Mouse (Mus musculus) neural tube, embryonic 14.5 days (tissue): ENCODE measurements around the gene Prkra. TPM values are rescaled to one million over a fixed set of nuclear protein-coding genes. Genes with fewer than 3 reads are reported as not detected.
A peak's percentile ranks its signal among the peaks of the same experiment; 100 is the strongest.

ENCODE experiments used
- ATAC-seq: fragments of 200-750 bp; cut with Nextera tagmentation; 2 replicates; pipeline ENCODE4 v1.8.0; 2017; ENCODE audit warnings: low read depth, mild to moderate bottlenecking, moderate TSS enrichment, moderate library complexity
- H3K27ac ChIP-seq: fragments of 300-500 bp; sonication (generic); 2 replicates; pipeline ENCODE4 v1.5.1; 2014; ENCODE audit warnings: low read depth, mild to moderate bottlenecking, control low read depth, low read length, moderate library complexity, mixed read lengths
- H3K27me3 ChIP-seq: fragments of 300-500 bp; sonication (generic); 2 replicates; pipeline ENCODE4 v1.6.1; 2014; ENCODE audit warnings: low read length; ENCODE audit not compliant: control insufficient read depth, insufficient read depth
- H3K36me3 ChIP-seq: fragments of 300-500 bp; sonication (generic); 2 replicates; pipeline ENCODE4 v1.6.1; 2014; ENCODE audit warnings: low read length, mixed read lengths; ENCODE audit not compliant: control insufficient read depth, insufficient read depth
- H3K4me1 ChIP-seq: fragments of 300-500 bp; sonication (generic); 2 replicates; pipeline ENCODE4 v1.6.1; 2014; ENCODE audit warnings: low read length; ENCODE audit not compliant: control insufficient read depth, insufficient read depth
- H3K4me2 ChIP-seq: fragments of 300-500 bp; sonication (generic); 2 replicates; pipeline ENCODE4 v1.6.1; 2014; ENCODE audit warnings: mild to moderate bottlenecking, low read depth, low read length, control low read depth
- H3K4me3 ChIP-seq: fragments of 300-500 bp; sonication (generic); 2 replicates; pipeline ENCODE4 v1.5.1; 2014; ENCODE audit warnings: low read depth, low read length, control low read depth, mixed read lengths
- H3K9ac ChIP-seq: fragments of 300-500 bp; sonication (generic); replicated peaks from 2 replicates; pipeline ENCODE4 v1.6.1; 2014; ENCODE audit warnings: low read depth, mild to moderate bottlenecking, control low read depth, low read length, mixed read lengths
- H3K9me3 ChIP-seq: fragments of 300-500 bp; sonication (generic); 2 replicates; pipeline ENCODE4 v1.6.1; 2016; ENCODE audit warnings: low read length; ENCODE audit not compliant: control insufficient read depth
- WGBS: fragments of 180-500 bp; shearing (Covaris S2); extraction: QIAGEN DNeasy Blood & Tissue Kit; methylation state at CpG from one replicate; pipeline ENCODE4 v1.1.7; 2014; 5-methylcytosine and 5-hydroxymethylcytosine counted together
- polyA plus RNA-seq: library from polyadenylated mRNA; unstranded; fragments of >200 nt; fragmentation: Nextera tagmentation; extraction: Ambion mirVana; gene quantifications from 2 replicates; pipeline ENCODE4 v1.2.1, GENCODE M21; 2014

The Prkra gene
- polyA plus RNA-seq: 116 and 120 TPM in 2 replicates

- Histone ChIP-seq H3K27ac (peak within 1 kb of the TSS; percentile 91), H3K4me1 (peaks cover 8% of the 10 kb centered on the region), H3K9me3 (no peaks in the 10 kb centered on the region), H3K36me3 (no peaks in the 10 kb centered on the region), H3K4me2 (peak within 1 kb of the TSS; percentile 77), H3K9ac (peak within 1 kb of the TSS; percentile 81), H3K4me3 (peak within 1 kb of the TSS; percentile 79), H3K27me3 (no peaks in the 10 kb centered on the region)
- peak; percentile 98 for ATAC-seq
- WGBS: under 1% methylated on average over 42 of the region's 42 CpGs
Measured at GRCm38 (mm10) chr2:76647883-76648570, at the start of gene Prkra, which contains the start of gene Pjvk. Gene Prkra, minus strand, starts transcription at chr2:76648015. Gene Pjvk, plus strand, starts transcription at chr2:76648476.

GRCm38 (mm10) chr2:76695290-76695689, 47.5 kb upstream of the Prkra start:
- peaks cover 21% of the 10 kb centered on the region for H3K36me3 ChIP-seq
- no peaks in the 10 kb centered on the region for H3K27me3 ChIP-seq
- no peak overlapping the region for H3K27ac ChIP-seq
- H3K9ac ChIP-seq: no peak overlapping the region
- 91% methylated on average over 6 of the region's 6 CpGs for WGBS
- ATAC-seq: no peak
- no peaks in the 10 kb centered on the region for H3K9me3 ChIP-seq
- H3K4me1 ChIP-seq: no peaks in the 10 kb centered on the region
- no peak overlapping the region for H3K4me2 ChIP-seq
- no peak overlapping the region for H3K4me3 ChIP-seq

GRCm38 (mm10) chr2:76693765-76694164, 46.0 kb upstream of the Prkra start:
- no peak for ATAC-seq
- Histone ChIP-seq H3K4me3 (no peak overlapping the region), H3K9me3 (no peaks in the 10 kb centered on the region), H3K36me3 (peaks cover 21% of the 10 kb centered on the region), H3K27ac (no peak overlapping the region), H3K4me2 (no peak overlapping the region), H3K9ac (no peak overlapping the region), H3K27me3 (no peaks in the 10 kb centered on the region), H3K4me1 (no peaks in the 10 kb centered on the region)
- 79% methylated on average over 5 of the region's 5 CpGs for WGBS

GRCm38 (mm10) chr2:76690436-76691204, 42.8 kb upstream of the Prkra start:
- Histone ChIP-seq H3K27me3 (no peaks in the 10 kb centered on the region), H3K27ac (no peak overlapping the region), H3K4me3 (no peak overlapping the region), H3K36me3 (peaks cover 48% of the 10 kb centered on the region), H3K9ac (no peak overlapping the region), H3K4me1 (no peaks in the 10 kb centered on the region), H3K9me3 (no peaks in the 10 kb centered on the region), H3K4me2 (no peak overlapping the region)
- ATAC-seq: no peak
- WGBS: 93% methylated on average over 12 of the region's 12 CpGs

- Histone ChIP-seq H3K9ac (no peak overlapping the region), H3K27ac (no peak overlapping the region), H3K4me2 (no peak overlapping the region), H3K4me3 (no peak overlapping the region), H3K4me1 (no peaks in the 10 kb centered on the region), H3K27me3 (no peaks in the 10 kb centered on the region), H3K9me3 (no peaks in the 10 kb centered on the region), H3K36me3 (peaks cover 54% of the 10 kb centered on the region)
- 40% methylated on average over 7 of the region's 7 CpGs for WGBS
- no peak for ATAC-seq
Measured at GRCm38 (mm10) chr2:76688162-76688561, 40.3 kb upstream of the Prkra start.

- Histone ChIP-seq H3K36me3 (peaks cover 48% of the 10 kb centered on the region), H3K9me3 (no peaks in the 10 kb centered on the region), H3K4me2 (no peak overlapping the region), H3K4me1 (no peaks in the 10 kb centered on the region), H3K4me3 (no peak overlapping the region), H3K27me3 (no peaks in the 10 kb centered on the region), H3K27ac (no peak overlapping the region), H3K9ac (no peak overlapping the region)
- 58% methylated on average over 3 of the region's 3 CpGs for WGBS
- ATAC-seq: no peak
Measured at GRCm38 (mm10) chr2:76687608-76688007, 39.8 kb upstream of the Prkra start.

GRCm38 (mm10) chr2:76686986-76687385, 39.2 kb upstream of the Prkra start:
- WGBS: 91% methylated on average over 3 of the region's 3 CpGs
- Histone ChIP-seq H3K27me3 (no peaks in the 10 kb centered on the region), H3K4me2 (no peak overlapping the region), H3K36me3 (peaks cover 50% of the 10 kb centered on the region), H3K4me1 (no peaks in the 10 kb centered on the region), H3K4me3 (no peak overlapping the region), H3K27ac (no peak overlapping the region), H3K9me3 (no peaks in the 10 kb centered on the region), H3K9ac (no peak overlapping the region)
- no peak for ATAC-seq

- no peaks in the 10 kb centered on the region for H3K27me3 ChIP-seq
- no peak overlapping the region for H3K27ac ChIP-seq
- H3K36me3 ChIP-seq: peaks cover 41% of the 10 kb centered on the region
- H3K9me3 ChIP-seq: no peaks in the 10 kb centered on the region
- H3K4me1 ChIP-seq: peaks cover 4% of the 10 kb centered on the region; the same call in 1 of the 2 replicates
- 86% methylated on average over 8 of the region's 8 CpGs for WGBS
- no peak for ATAC-seq
- H3K4me2 ChIP-seq: no peak overlapping the region
- no peak overlapping the region for H3K9ac ChIP-seq
- H3K4me3 ChIP-seq: no peak overlapping the region
Measured at GRCm38 (mm10) chr2:76682301-76682700, 34.5 kb upstream of the Prkra start.
